Mouse (Mus musculus): ENCODE data around the gene Ppp1r37. TPM values are rescaled to one million over a fixed set of nuclear protein-coding genes. Genes with fewer than 3 reads are reported as not detected.

Ppp1r37 gene
- polyA plus RNA-seq, 1 experiment from 2014 or later: 42.3 TPM

- Histone ChIP-seq H3K9me3 (replicated peaks) (no peaks in the 10 kb centered on the region), H3K4me1 (peaks cover 31% of the 10 kb centered on the region), H3K27me3 (replicated peaks) (no peaks in the 10 kb centered on the region), H3K4me3 (replicated peaks) (no peak overlapping the region), H3K27ac (replicated peaks) (no peak overlapping the region), H3K36me3 (peaks cover 41% of the 10 kb centered on the region), H3K4me2 (no peak overlapping the region), H3K9ac (replicated peaks) (no peak overlapping the region)
- WGBS: 96% methylated on average over 8 of the region's 8 CpGs
- ATAC-seq (ENCODE audit: low FRiP score): no peak
These were observed 4.5 kb upstream of the Ppp1r37 start for GRCm38 (mm10) chr7:19567426-19567825.

DNA sequence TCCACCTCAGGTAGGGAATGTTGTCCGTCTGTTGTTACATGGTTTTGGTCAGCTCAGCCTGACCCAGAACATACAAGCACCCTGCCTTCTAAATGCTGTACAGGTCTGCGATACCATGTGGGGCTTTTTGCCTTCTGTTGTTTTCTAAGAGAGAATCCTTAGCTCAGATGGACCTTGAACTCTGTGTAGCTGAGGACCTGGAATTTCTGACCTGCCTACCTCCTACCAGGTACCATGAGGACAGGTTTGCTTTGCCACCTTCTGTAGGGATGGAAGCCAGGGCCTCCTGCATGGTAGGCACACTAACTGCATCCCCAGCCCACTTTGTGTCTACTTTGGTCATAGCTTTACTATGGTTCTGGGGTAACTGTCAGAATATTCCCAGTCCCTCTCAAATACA is 2.9 kb upstream of the Ppp1r37 start:
- no peak overlapping the region for H3K4me2 ChIP-seq
- peaks cover 41% of the 10 kb centered on the region for H3K36me3 ChIP-seq
- no peak for ATAC-seq (ENCODE audit: low FRiP score)
- 95% methylated on average over 2 of the region's 2 CpGs for WGBS
- no peak overlapping the region for H3K4me3 ChIP-seq (replicated peaks)
- H3K27ac ChIP-seq (replicated peaks): no peak overlapping the region
- peaks cover 23% of the 10 kb centered on the region for H3K4me1 ChIP-seq
- H3K9me3 ChIP-seq (replicated peaks): no peaks in the 10 kb centered on the region
- no peaks in the 10 kb centered on the region for H3K27me3 ChIP-seq (replicated peaks)
- H3K9ac ChIP-seq (replicated peaks): no peak overlapping the region

- ATAC-seq (ENCODE audit: low FRiP score): no peak
These were observed 1.6 kb upstream of the Ppp1r37 start for GRCm38 (mm10) chr7:19564455-19564854.

GRCm38 (mm10) chr7:19563884-19564283 is 1.0 kb upstream of the Ppp1r37 start:
- no peak for ATAC-seq (ENCODE audit: low FRiP score)
- H3K4me3 ChIP-seq (replicated peaks): no peak overlapping the region
- peak overlapping the region; percentile 98; the same call in 1 of the 2 replicates for H3K4me2 ChIP-seq
- H3K9ac ChIP-seq (replicated peaks): no peak overlapping the region
- peaks cover 27% of the 10 kb centered on the region for H3K36me3 ChIP-seq
- H3K27me3 ChIP-seq (replicated peaks): no peaks in the 10 kb centered on the region
- no peak overlapping the region for H3K27ac ChIP-seq (replicated peaks)
- peaks cover 40% of the 10 kb centered on the region for H3K4me1 ChIP-seq
- no peaks in the 10 kb centered on the region for H3K9me3 ChIP-seq (replicated peaks)
- 97% methylated on average over 3 of the region's 3 CpGs for WGBS

More at GRCm38 (mm10) chr7:19564455-19564854, 1.6 kb upstream of the Ppp1r37 start:
- H3K9me3 ChIP-seq (replicated peaks): no peaks in the 10 kb centered on the region
- H3K4me1 ChIP-seq: peaks cover 34% of the 10 kb centered on the region
- 89% methylated on average over 4 of the region's 4 CpGs for WGBS
- H3K27ac ChIP-seq (replicated peaks): no peak overlapping the region
- no peak overlapping the region for H3K4me3 ChIP-seq (replicated peaks)
- H3K27me3 ChIP-seq (replicated peaks): no peaks in the 10 kb centered on the region
- no peak overlapping the region for H3K9ac ChIP-seq (replicated peaks)
- no peak overlapping the region for H3K4me2 ChIP-seq
- peaks cover 32% of the 10 kb centered on the region for H3K36me3 ChIP-seq

DNA sequence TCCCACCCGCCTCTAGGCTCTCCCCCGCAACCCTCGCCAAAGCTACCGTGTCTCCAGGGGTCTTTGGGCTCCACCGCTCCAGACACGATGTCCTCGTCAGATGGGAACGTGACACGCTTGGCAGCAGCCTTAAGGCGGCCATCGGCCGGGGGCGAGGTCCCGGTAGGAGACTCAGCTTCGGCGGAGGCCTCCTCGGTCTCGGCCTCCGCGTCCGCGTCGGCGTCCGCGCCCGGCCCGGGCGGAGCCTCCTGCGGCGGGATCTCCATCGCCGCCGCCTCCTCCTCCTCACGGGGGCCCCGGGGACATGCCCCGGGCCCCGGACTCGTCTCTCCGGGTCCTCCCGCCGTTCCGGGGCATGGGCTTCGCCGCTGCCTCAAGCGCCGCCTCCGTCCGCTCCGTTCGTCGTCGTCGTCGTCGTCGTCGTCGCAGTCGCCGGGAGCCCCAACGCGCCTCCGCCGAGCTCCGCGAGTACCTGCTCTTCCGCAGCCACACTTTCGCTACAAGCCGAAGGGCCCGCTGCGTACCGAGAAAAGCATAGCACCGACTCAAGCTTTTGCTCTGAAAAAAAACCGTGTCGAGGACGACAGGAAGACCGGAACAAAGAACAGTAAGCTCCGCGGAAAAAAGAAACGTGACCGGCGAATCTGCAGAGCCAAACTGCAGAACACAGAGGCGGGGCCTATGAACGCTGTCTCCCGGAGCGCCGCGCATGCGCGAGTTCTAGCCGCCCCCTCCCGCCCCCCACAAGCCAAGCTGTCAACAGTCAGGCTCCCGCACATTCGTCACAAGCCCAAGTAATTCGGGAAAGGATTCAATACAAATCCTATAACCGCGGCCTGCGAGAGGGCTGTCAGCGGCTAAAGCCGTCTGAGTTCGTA is 872 bp downstream of the Ppp1r37 start:
- no peaks in the 10 kb centered on the region for H3K9me3 ChIP-seq (replicated peaks)
- H3K27ac ChIP-seq (replicated peaks): peak overlapping the region; percentile 95
- peaks cover 56% of the 10 kb centered on the region for H3K4me1 ChIP-seq
- H3K4me2 ChIP-seq: peak overlapping the region; percentile 98
- H3K9ac ChIP-seq (replicated peaks): peak overlapping the region; percentile 86
- peak; percentile 93 for ATAC-seq (ENCODE audit: low FRiP score)
- H3K36me3 ChIP-seq: peaks cover 20% of the 10 kb centered on the region
- no peaks in the 10 kb centered on the region for H3K27me3 ChIP-seq (replicated peaks)
- WGBS: under 1% methylated on average over 101 of the region's 102 CpGs
- peak overlapping the region; percentile 79 for H3K4me3 ChIP-seq (replicated peaks)

DNA sequence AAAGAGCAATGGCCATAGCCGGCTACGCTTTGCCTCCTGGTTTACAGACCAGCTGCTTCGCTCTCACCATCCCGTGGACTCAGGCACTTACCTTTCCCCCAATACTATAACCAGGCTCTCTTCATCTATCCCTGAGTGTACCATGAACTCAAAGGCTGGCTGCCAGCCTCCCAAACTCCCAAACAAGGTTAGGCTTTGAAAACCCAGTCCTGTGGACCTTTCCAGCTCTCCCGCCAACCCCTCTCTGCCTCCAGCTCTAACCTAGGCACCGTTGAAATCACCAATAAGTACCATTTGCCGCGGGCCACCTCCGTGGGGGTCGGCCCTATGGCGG is 1.5 kb downstream of the Ppp1r37 start:
- peak overlapping the region; percentile 86 for H3K9ac ChIP-seq (replicated peaks)
- ATAC-seq (ENCODE audit: low FRiP score): no peak
- peaks cover 20% of the 10 kb centered on the region for H3K36me3 ChIP-seq
- H3K4me2 ChIP-seq: peak overlapping the region; percentile 98
- under 1% methylated on average over 11 of the region's 11 CpGs for WGBS
- peaks cover 62% of the 10 kb centered on the region for H3K4me1 ChIP-seq
- no peaks in the 10 kb centered on the region for H3K27me3 ChIP-seq (replicated peaks)
- peak overlapping the region; percentile 95 for H3K27ac ChIP-seq (replicated peaks)
- H3K4me3 ChIP-seq (replicated peaks): peak overlapping the region; percentile 79
- H3K9me3 ChIP-seq (replicated peaks): no peaks in the 10 kb centered on the region

- Histone ChIP-seq H3K9ac (replicated peaks) (peak overlapping the region; percentile 86), H3K4me2 (peak overlapping the region; percentile 98), H3K27me3 (replicated peaks) (no peaks in the 10 kb centered on the region), H3K36me3 (peaks cover 19% of the 10 kb centered on the region), H3K9me3 (replicated peaks) (no peaks in the 10 kb centered on the region), H3K27ac (replicated peaks) (peak overlapping the region; percentile 95), H3K4me3 (replicated peaks) (peak overlapping the region; percentile 79), H3K4me1 (peaks cover 65% of the 10 kb centered on the region)
- no peak for ATAC-seq (ENCODE audit: low FRiP score)
- 32% methylated on average over 11 of the region's 11 CpGs for WGBS
These were observed 2.2 kb downstream of the Ppp1r37 start for GRCm38 (mm10) chr7:19560491-19561260.

DNA sequence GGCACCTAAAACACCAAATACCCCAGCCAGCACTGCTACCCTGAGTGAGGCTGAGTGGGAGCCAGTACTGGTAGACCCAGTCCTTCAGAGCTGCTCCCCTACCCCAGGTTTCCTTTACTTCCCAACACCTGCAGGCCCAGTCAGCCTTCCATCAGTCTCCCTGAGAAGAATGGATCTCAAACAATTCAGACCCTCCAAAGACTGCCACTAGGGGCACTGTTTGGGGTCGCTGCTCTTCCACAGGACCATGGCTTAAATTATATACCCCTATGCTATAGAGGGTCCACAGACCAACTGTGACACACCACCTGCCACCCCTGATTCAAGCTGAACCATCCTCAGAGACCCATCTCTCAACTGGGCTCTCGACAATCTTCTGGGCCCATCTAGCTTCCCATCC is 3.9 kb downstream of the Ppp1r37 start:
- Histone ChIP-seq H3K4me3 (replicated peaks) (0 out of 2 replicates have a peak overlapping the region, but pooled peaks have one; percentile 4), H3K4me1 (peaks cover 69% of the 10 kb centered on the region), H3K27me3 (replicated peaks) (no peaks in the 10 kb centered on the region), H3K36me3 (0 out of 2 replicates have a peak, but pooled peaks cover 10% of the 10 kb centered on the region), H3K9ac (replicated peaks) (peak overlapping the region; percentile 32; the same call in 1 of the 2 replicates), H3K9me3 (replicated peaks) (no peaks in the 10 kb centered on the region), H3K27ac (replicated peaks) (no peak overlapping the region), H3K4me2 (peak overlapping the region; percentile 98)
- WGBS: 39% methylated on average over 2 of the region's 2 CpGs
- ATAC-seq (ENCODE audit: low FRiP score): no peak

- no peak for ATAC-seq (ENCODE audit: low FRiP score)
- Histone ChIP-seq H3K4me3 (replicated peaks) (no peak overlapping the region), H3K9ac (replicated peaks) (peak overlapping the region; percentile 32), H3K27me3 (replicated peaks) (no peaks in the 10 kb centered on the region), H3K4me2 (peak overlapping the region; percentile 98), H3K27ac (replicated peaks) (no peak overlapping the region), H3K9me3 (replicated peaks) (no peaks in the 10 kb centered on the region), H3K36me3 (peaks cover 14% of the 10 kb centered on the region; the same call in 1 of the 2 replicates), H3K4me1 (peaks cover 63% of the 10 kb centered on the region)
- 96% methylated on average over 6 of the region's 6 CpGs for WGBS
These were observed 4.6 kb downstream of the Ppp1r37 start for GRCm38 (mm10) chr7:19557982-19558900.

DNA sequence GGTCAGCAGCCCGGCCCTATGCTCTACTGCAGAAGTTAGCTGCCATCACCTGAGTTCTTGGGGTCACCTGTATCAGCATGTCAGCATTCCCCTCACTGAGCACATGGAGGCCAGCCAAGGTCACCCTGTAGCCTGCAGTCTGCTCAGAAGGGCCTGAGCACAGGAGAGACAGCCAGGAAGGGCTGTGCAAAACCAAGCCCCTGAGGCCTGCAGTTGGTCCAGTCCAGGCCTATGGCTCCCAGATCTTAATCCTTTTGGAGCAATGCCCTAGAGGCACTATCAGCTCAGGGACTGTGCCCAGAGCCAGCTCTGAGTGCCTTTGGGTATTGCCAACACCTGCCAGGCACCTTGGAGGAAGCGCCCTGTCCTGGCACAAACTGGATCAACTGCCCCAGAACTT is 5.8 kb downstream of the Ppp1r37 start:
- peaks cover 63% of the 10 kb centered on the region for H3K4me1 ChIP-seq
- 100% methylated on average over 2 of the region's 2 CpGs for WGBS
- H3K4me2 ChIP-seq: no peak overlapping the region

DNA sequence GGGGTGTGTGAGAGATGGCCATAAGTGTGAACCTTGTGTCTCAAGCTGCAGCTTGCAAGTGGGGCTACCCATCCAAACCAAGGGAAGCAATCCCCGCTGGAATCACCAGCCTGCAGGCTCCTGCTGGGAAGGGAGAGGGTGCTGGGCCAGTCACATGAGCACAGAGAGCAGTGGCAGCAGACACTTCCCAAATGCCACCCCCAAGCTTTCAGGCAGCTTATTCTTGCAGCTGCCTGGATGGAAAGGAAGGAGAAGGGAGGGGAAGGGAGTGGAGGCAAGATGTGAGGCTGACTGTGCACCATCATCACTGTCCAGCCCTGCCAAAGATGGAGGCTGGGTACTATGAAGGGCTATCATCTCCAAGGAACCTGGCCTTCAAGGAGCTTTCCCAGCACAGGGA is 8.7 kb downstream of the Ppp1r37 start:
- no peaks in the 10 kb centered on the region for H3K9me3 ChIP-seq (replicated peaks)
- ATAC-seq (ENCODE audit: low FRiP score): no peak
- no peak overlapping the region for H3K4me2 ChIP-seq
- no peak overlapping the region for H3K4me3 ChIP-seq (replicated peaks)
- no peaks in the 10 kb centered on the region for H3K27me3 ChIP-seq (replicated peaks)
- H3K9ac ChIP-seq (replicated peaks): no peak overlapping the region
- no peak overlapping the region for H3K27ac ChIP-seq (replicated peaks)
- WGBS: 91% methylated on average over 1 of the region's 1 CpGs
- H3K4me1 ChIP-seq: peaks cover 41% of the 10 kb centered on the region
- peaks cover 18% of the 10 kb centered on the region; the same call in 1 of the 2 replicates for H3K36me3 ChIP-seq

More for the DNA sequence above, 5.8 kb downstream of the Ppp1r37 start:
- Histone ChIP-seq H3K27ac (replicated peaks) (no peak overlapping the region), H3K9me3 (replicated peaks) (no peaks in the 10 kb centered on the region), H3K4me3 (replicated peaks) (no peak overlapping the region), H3K27me3 (replicated peaks) (no peaks in the 10 kb centered on the region), H3K36me3 (peaks cover 18% of the 10 kb centered on the region; the same call in 1 of the 2 replicates), H3K9ac (replicated peaks) (no peak overlapping the region)
- ATAC-seq (ENCODE audit: low FRiP score): no peak
